Mouse (Mus musculus) testis, adult 2 months (tissue): ENCODE measurements around the gene Gm11011.

ENCODE experiments used
- CTCF ChIP-seq: fragments of 200-500 bp; IDR thresholded peaks from 2 replicates; pipeline ENCODE4 v1.5.1; 2012; ENCODE audit warnings: low read depth, mild to moderate bottlenecking, inconsistent platforms, low read length, moderate library complexity; ENCODE audit not compliant: control insufficient read depth, insufficient read depth, insufficient replicate concordance
- POLR2A ChIP-seq: fragments of 200-500 bp; IDR thresholded peaks from 2 replicates; pipeline ENCODE4 v1.6.1; 2012; ENCODE audit warnings: low read depth, mild to moderate bottlenecking, inconsistent platforms, low read length, moderate library complexity; ENCODE audit not compliant: control insufficient read depth

DNA sequence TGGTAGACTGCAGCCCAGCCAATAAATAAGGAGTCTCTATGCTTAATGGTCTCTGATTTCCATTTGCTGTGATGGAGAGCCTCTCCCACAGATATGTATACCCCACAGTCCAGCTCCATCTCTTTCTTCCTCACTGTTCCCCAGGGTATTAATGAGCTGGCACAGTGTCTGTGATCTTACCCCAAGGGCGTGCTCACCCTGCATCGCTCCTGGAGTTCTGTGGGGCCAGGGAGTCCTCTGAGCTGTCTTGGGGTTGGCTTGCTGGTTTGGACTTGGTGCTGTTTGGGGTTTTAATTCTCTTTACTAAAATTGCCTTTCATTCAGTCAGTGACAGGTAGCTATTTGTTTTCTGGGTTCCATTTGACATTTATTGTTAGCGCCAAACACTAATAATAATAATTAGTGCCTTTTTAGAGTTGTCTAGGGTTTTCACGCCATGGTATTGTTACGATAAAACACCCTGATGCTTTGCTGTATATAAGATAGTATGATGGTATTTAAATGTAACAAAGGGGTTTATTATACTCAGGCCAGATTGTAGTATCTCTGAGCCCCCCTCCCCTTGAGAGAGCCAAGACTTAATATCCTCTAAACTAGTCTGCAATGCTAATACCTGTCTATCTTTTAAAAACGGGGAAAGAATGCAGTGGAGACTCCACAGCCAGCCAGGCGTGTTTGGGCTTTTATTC is 9.9 kb downstream of the Gm11011 start:
- no peak for TF ChIP-seq CTCF
- no peak for TF ChIP-seq POLR2A
